Mouse (Mus musculus) liver, embryonic 18 days (tissue): ENCODE measurements around the gene Slc15a4. TPM values are rescaled to one million over a fixed set of nuclear protein-coding genes. Genes with fewer than 3 reads are reported as not detected.

Experiments
- polyA plus RNA-seq: library from polyadenylated mRNA; depleted of rRNA; stranded (reverse); fragments of >200 nt; gene quantifications from 2 replicates; pipeline ENCODE4 v1.2.3, GENCODE M21; 2012; rRNA removed

The Slc15a4 gene
- 8.0 and 8.4 TPM in 2 replicates for polyA plus RNA-seq

GRCm38 (mm10) chr5:127632167-127633145 lies at the start of gene Slc15a4, which contains the start of gene Glt1d1:
Gene Slc15a4, minus strand, starts transcription at chr5:127632897.
Gene Glt1d1, plus strand, starts transcription at chr5:127632262.

Other genes with a start within 250 kb of the Slc15a4 start
- gene Glt1d1, start 635 bp downstream of the Slc15a4 start, polyA plus RNA-seq: 3.1 and 3.2 TPM in 2 replicates